Mouse (Mus musculus): ENCODE measurements around the gene Psg19. TPM values are rescaled to one million over a fixed set of nuclear protein-coding genes. Genes with fewer than 3 reads are reported as not detected.
"Not testable (repeated sequence)": the region's sequence is repeated elsewhere in the genome, so short reads cannot be mapped to it uniquely, and the experiment has no call there.

Psg19 gene
- polyA plus RNA-seq, 1 experiment, result not detected

DNA sequence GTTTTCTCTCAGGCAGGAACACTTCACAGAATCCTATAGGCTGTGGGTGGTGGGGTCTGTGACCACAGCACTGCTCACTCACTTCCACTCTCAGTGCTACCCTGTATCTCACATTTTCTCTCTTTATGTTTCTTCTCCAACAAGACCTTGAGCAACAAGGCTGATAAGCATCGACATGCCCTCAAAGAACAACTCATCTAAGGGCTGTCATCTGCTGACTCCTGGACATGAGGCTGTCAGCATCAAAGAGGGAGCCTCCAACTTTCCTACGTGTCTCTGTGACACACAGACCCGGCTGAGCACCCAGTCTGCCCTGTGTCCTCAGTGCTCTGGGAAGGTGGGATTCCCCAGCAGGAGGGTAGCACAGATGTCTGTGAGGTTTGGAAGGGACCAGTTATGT is 23.2 kb upstream of the Psg19 start, which contains the start of gene Psg17:
Psg17 (minus strand) TSS at position 101 of the 400 bp plus-strand sequence.
- Histone ChIP-seq H3K27me3 (ENCODE audit: control insufficient read depth, insufficient read depth, insufficient read length) (no peaks in the 10 kb centered on the region), H3K4me3 (no peak within 1 kb of the TSS), H3K4me2 (ENCODE audit: low read depth) (no peak within 1 kb of the TSS), H3K79me2 (ENCODE audit: control insufficient read depth, insufficient read depth) (no peaks in the 10 kb centered on the region), H3ac (ENCODE audit: control insufficient read depth, insufficient read length) (no peak within 1 kb of the TSS), H3K36me3 (ENCODE audit: control insufficient read depth, insufficient read depth) (no peaks in the 10 kb centered on the region)
- TF ChIP-seq USF1 (IDR thresholded peaks at IDR 0.05; ENCODE audit: low read depth) (no peak), POLR2A (IDR thresholded peaks at IDR 0.05; ENCODE audit: insufficient read length, low read depth) (no peak), MYOD1 (IDR thresholded peaks at IDR 0.05; ENCODE audit: control insufficient read depth in 1 of 3, insufficient read length in 2 of 3, low read depth in 2 of 3) (no peak), REST (IDR thresholded peaks at IDR 0.05; ENCODE audit: insufficient read depth, insufficient read length) (no peak), E2F4 (IDR thresholded peaks at IDR 0.05; ENCODE audit: insufficient read depth) (no peak), MAX (IDR thresholded peaks at IDR 0.05; ENCODE audit: low read depth) (no peak), POLR2AphosphoS2 (IDR thresholded peaks at IDR 0.05; ENCODE audit: insufficient read length, low read depth) (no peak), TCF3 (IDR thresholded peaks at IDR 0.05; ENCODE audit: insufficient read length, low read depth) (no peak), CEBPB (IDR thresholded peaks at IDR 0.05; ENCODE audit: insufficient read depth, poor library complexity, severe bottlenecking) (no peak), MYOG (IDR thresholded peaks at IDR 0.05; ENCODE audit: control insufficient read depth in 1 of 3, insufficient read depth in 1 of 3, insufficient read length in 2 of 3, low read depth in 2 of 3) (no peak), TCF12 (IDR thresholded peaks at IDR 0.05; ENCODE audit: insufficient read depth, poor library complexity, severe bottlenecking) (no peak), SRF (IDR thresholded peaks at IDR 0.05; ENCODE audit: control insufficient read depth, insufficient read length, low read depth) (no peak)

DNA sequence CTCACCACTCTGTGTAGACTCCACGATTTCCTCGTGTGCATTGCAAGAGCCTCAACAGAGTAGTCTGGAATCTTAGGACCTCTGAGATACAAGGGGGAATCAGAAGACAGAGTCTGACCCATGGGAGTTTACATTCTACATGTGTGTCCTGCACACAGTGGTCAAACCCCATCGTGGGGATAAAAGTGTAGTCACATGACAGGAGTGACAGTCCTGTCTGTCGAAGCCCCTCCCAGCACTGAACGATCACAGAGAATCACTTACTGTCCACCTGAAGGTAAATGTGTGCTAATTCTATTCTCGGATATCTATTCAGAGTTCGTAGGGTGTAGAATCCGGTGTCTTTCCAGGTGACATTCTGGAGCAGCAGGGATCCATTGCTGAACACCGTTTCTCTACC is 20.0 kb upstream of the Psg19 start:
- Histone ChIP-seq H3ac (ENCODE audit: control insufficient read depth, insufficient read length) (no peak overlapping the region), H3K79me2 (ENCODE audit: control insufficient read depth, insufficient read depth) (no peaks in the 10 kb centered on the region), H3K27me3 (ENCODE audit: control insufficient read depth, insufficient read depth, insufficient read length) (no peaks in the 10 kb centered on the region), H3K4me3 (no peak overlapping the region), H3K36me3 (ENCODE audit: control insufficient read depth, insufficient read depth) (no peaks in the 10 kb centered on the region), H3K4me2 (ENCODE audit: low read depth) (no peak overlapping the region)
- TF ChIP-seq POLR2AphosphoS2 (IDR thresholded peaks at IDR 0.05; ENCODE audit: insufficient read length, low read depth), result no peak
- no peak for TF ChIP-seq REST (IDR thresholded peaks at IDR 0.05; ENCODE audit: insufficient read depth, insufficient read length)
- TF ChIP-seq USF1 (IDR thresholded peaks at IDR 0.05; ENCODE audit: low read depth), result no peak
- TF ChIP-seq SRF (IDR thresholded peaks at IDR 0.05; ENCODE audit: control insufficient read depth, insufficient read length, low read depth), result no peak
- no peak for TF ChIP-seq CEBPB (IDR thresholded peaks at IDR 0.05; ENCODE audit: insufficient read depth, poor library complexity, severe bottlenecking)
- TF ChIP-seq MAX (IDR thresholded peaks at IDR 0.05; ENCODE audit: low read depth), result no peak
- no peak for TF ChIP-seq MYOG (IDR thresholded peaks at IDR 0.05; ENCODE audit: control insufficient read depth in 1 of 3, insufficient read depth in 1 of 3, insufficient read length in 2 of 3, low read depth in 2 of 3)
- TF ChIP-seq MYOD1 (IDR thresholded peaks at IDR 0.05; ENCODE audit: control insufficient read depth in 1 of 3, insufficient read length in 2 of 3, low read depth in 2 of 3), result no peak

DNA sequence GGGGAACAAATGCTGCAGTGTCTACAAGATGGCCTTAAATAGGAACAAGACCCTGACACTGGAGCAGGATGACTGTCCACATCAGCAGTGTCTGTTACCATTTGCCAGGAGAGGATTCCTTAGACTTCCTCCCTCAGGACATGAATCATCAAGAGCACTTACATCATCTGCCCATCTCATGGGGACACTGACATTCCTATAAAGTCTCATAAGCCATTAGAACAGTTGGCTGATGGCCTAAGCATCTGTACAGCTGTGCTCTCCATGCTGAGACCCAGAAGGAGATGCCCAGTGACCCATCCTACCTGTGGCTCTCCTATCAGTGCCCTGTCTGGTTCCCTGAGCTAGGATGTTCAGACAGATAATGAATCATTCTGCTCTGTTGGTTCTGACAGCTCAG is 5.2 kb upstream of the Psg19 start:
- Histone ChIP-seq H3K36me3 (ENCODE audit: control insufficient read depth, insufficient read depth) (no peaks in the 10 kb centered on the region), H3K4me2 (ENCODE audit: low read depth) (no peak overlapping the region), H3ac (ENCODE audit: control insufficient read depth, insufficient read length) (no peak overlapping the region), H3K27me3 (ENCODE audit: control insufficient read depth, insufficient read depth, insufficient read length) (no peaks in the 10 kb centered on the region), H3K4me3 (no peak overlapping the region), H3K79me2 (ENCODE audit: control insufficient read depth, insufficient read depth) (no peaks in the 10 kb centered on the region)
- TF ChIP-seq SRF (IDR thresholded peaks at IDR 0.05; ENCODE audit: control insufficient read depth, insufficient read length, low read depth) (no peak), MAX (IDR thresholded peaks at IDR 0.05; ENCODE audit: low read depth) (no peak), REST (IDR thresholded peaks at IDR 0.05; ENCODE audit: insufficient read depth, insufficient read length) (no peak), USF1 (IDR thresholded peaks at IDR 0.05; ENCODE audit: low read depth) (no peak), POLR2A (IDR thresholded peaks at IDR 0.05; ENCODE audit: insufficient read length, low read depth) (no peak), TCF12 (IDR thresholded peaks at IDR 0.05; ENCODE audit: insufficient read depth, poor library complexity, severe bottlenecking) (no peak)

DNA sequence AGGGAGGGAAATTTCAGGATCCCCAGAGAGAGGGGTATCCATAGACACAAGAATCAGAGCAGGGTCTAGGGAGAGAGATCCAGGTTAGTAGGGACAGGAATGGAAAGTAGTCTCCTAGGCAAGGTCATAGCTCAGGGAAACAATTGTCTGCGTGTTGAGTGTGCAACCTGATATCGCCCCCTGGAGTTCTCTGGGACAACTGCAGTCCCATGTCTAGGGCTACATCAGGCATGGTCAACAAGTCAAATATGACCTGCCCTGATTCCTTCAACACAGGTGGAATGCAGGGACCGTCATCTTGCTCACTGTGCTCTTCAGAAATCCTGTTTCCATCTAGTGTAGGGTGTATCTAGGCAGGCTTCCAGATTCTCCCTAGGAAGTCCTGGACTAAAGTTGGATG is 809 bp upstream of the Psg19 start:
- TF ChIP-seq USF1 (IDR thresholded peaks at IDR 0.05; ENCODE audit: low read depth) (no peak), MYOG (IDR thresholded peaks at IDR 0.05; ENCODE audit: control insufficient read depth in 1 of 3, insufficient read depth in 1 of 3, insufficient read length in 2 of 3, low read depth in 2 of 3) (no peak), E2F4 (IDR thresholded peaks at IDR 0.05; ENCODE audit: insufficient read depth) (no peak), SRF (IDR thresholded peaks at IDR 0.05; ENCODE audit: control insufficient read depth, insufficient read length, low read depth) (no peak), CEBPB (IDR thresholded peaks at IDR 0.05; ENCODE audit: insufficient read depth, poor library complexity, severe bottlenecking) (no peak), TCF3 (IDR thresholded peaks at IDR 0.05; ENCODE audit: insufficient read length, low read depth) (no peak), MAX (IDR thresholded peaks at IDR 0.05; ENCODE audit: low read depth) (no peak), MYOD1 (IDR thresholded peaks at IDR 0.05; ENCODE audit: control insufficient read depth in 1 of 3, insufficient read length in 2 of 3, low read depth in 2 of 3) (no peak), POLR2AphosphoS2 (IDR thresholded peaks at IDR 0.05; ENCODE audit: insufficient read length, low read depth) (no peak), POLR2A (IDR thresholded peaks at IDR 0.05; ENCODE audit: insufficient read length, low read depth) (no peak), TCF12 (IDR thresholded peaks at IDR 0.05; ENCODE audit: insufficient read depth, poor library complexity, severe bottlenecking) (no peak), REST (IDR thresholded peaks at IDR 0.05; ENCODE audit: insufficient read depth, insufficient read length) (no peak)

DNA sequence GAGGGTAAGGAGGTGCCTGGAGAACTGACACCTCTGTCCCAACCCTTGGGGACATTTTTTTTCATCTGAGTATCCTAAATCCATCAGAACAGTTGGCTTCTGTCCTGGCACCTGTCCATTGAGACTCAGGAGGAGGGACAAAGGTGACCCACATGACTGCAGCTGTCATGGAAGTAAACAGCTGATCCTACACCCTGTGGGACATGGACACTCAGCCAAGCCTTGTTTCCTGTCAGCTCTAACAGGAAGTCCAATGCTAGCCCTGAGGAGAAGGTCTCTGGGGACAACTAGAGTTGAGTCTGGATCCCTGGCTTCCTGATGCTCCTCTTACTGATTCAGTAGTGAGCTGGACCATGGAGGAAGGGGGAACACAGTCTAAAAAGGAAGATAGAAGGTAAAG is 7.6 kb downstream of the Psg19 start:
- not testable (repeated sequence) for H3K4me3 ChIP-seq; H3ac ChIP-seq (ENCODE audit: control insufficient read depth, insufficient read length); H3K27me3 ChIP-seq (ENCODE audit: control insufficient read depth, insufficient read depth, insufficient read length); H3K79me2 ChIP-seq (ENCODE audit: control insufficient read depth, insufficient read depth); H3K4me2 ChIP-seq (ENCODE audit: low read depth); H3K36me3 ChIP-seq (ENCODE audit: control insufficient read depth, insufficient read depth)

More for the DNA sequence above, 809 bp upstream of the Psg19 start:
- no peaks in the 10 kb centered on the region for H3K36me3 ChIP-seq (ENCODE audit: control insufficient read depth, insufficient read depth)
- no peak overlapping the region for H3K4me2 ChIP-seq (ENCODE audit: low read depth)
- H3K4me3 ChIP-seq, result no peak overlapping the region
- no peak overlapping the region for H3ac ChIP-seq (ENCODE audit: control insufficient read depth, insufficient read length)
- H3K27me3 ChIP-seq (ENCODE audit: control insufficient read depth, insufficient read depth, insufficient read length), result no peaks in the 10 kb centered on the region
- H3K79me2 ChIP-seq (ENCODE audit: control insufficient read depth, insufficient read depth), result no peaks in the 10 kb centered on the region

DNA sequence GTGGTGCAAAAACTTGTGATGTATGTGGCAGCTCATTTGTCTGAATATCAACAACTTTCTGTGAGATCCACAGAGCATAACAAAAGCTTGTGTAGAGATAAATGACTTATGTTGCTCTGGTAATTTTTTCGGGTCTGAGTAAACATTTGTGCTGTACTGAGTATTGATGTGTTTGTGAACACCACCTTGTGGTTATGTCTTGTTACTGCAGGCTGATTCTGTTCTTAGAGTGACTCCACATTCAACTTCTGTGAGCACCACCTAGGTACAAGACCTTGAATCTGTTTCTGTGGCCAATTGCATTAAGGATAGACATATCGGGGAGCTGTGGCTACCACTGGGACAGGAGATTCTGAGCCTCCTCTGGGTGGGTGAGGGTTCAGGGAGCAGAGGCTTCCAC is 17.0 kb downstream of the Psg19 start:
- not testable (repeated sequence) for H3K79me2 ChIP-seq (ENCODE audit: control insufficient read depth, insufficient read depth); H3K4me2 ChIP-seq (ENCODE audit: low read depth); H3ac ChIP-seq (ENCODE audit: control insufficient read depth, insufficient read length); H3K36me3 ChIP-seq (ENCODE audit: control insufficient read depth, insufficient read depth); H3K4me3 ChIP-seq; H3K27me3 ChIP-seq (ENCODE audit: control insufficient read depth, insufficient read depth, insufficient read length)

All from myocyte (in vitro differentiated cells).